Mouse (Mus musculus) kidney, postnatal 25 days (tissue): Measurements from ENCODE around the gene Btrc.
"Not testable (repeated sequence)": the region's sequence is repeated elsewhere in the genome, so short reads cannot be mapped to it uniquely, and the experiment has no call there.

Experiments
- DNase-seq, 2 experiments: peaks; one replicate each; pipeline ENCODE4 v3.0.0; 2021; ENCODE audit warnings: mixed read lengths in 2 of 2

Gene Btrc

GRCm38 (mm10) chr19:45363384-45363926 lies at the start of gene Btrc:
Gene Btrc (plus strand): TSS chr19:45363734.
- DNase-seq: peak; percentile 99 to 100

DNA sequence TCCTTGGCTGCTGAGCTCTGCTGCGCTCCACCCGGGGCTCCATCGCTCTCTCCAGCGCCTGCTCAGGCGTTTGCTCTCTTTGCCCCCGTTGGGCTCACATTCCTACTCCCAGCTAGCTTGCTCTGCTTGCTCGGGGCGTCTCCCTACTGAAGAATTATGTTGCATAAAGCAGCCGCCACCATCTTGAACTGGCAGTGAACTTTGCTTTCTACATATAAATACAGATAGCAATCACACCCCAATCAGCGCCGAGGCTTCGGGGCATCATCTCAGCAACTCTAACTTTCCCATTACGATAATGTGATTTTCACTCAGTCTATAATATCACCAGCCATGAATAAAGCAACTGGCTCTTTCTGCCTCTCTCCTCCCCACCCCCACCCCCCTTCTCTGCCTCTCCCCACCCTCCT lies 46.1 kb upstream of the Btrc start:
- no peak for DNase-seq

DNA sequence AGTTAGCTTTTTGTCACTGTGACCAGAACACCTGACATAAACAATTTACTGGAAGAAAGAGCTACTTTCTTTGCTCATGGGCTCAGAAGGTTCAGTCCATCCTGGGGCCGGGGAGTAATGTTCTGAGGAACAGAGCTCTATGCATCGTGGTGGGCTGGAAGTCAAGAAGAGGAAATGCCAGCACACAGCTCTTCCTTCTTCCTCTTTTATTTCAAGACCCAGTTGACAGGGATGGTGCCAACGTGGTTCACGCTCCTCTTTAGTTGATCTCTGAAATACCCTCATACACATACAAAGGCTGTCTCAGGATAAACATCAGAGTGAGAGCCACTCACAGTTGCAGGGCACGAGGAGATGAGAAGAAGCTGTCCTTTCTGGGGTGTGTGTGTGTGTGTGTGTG lies 42.5 kb upstream of the Btrc start:
- no peak for DNase-seq

- no peak for DNase-seq
Observed at GRCm38 (mm10) chr19:45329039-45329438, 34.5 kb upstream of the Btrc start.

GRCm38 (mm10) chr19:45329748-45330298 lies 33.7 kb upstream of the Btrc start:
- no peak for DNase-seq

- no peak for DNase-seq
Observed at GRCm38 (mm10) chr19:45336718-45337117, 26.8 kb upstream of the Btrc start.

GRCm38 (mm10) chr19:45338182-45338581 lies 25.4 kb upstream of the Btrc start:
- DNase-seq: no peak

GRCm38 (mm10) chr19:45343941-45344340 lies 19.6 kb upstream of the Btrc start:
- DNase-seq: no peak

DNA sequence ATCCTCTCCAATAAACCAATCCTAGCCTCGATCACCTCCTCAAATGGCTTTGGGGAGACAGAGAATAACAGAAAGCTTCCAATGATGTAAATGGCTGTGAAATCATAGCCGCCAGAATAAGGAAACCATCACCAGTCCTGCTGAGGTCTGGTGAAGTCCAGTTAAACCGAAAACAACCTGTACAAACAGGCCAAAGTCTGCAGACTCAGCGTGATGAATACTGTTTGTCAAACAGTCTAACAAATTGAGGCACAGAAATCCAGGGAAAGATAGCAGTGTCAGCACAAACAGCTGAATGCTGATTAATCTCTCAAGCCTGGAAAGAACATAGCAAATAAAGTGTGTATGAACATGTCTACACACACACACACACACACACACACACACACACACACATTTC lies 15.3 kb upstream of the Btrc start:
- DNase-seq: no peak

DNA sequence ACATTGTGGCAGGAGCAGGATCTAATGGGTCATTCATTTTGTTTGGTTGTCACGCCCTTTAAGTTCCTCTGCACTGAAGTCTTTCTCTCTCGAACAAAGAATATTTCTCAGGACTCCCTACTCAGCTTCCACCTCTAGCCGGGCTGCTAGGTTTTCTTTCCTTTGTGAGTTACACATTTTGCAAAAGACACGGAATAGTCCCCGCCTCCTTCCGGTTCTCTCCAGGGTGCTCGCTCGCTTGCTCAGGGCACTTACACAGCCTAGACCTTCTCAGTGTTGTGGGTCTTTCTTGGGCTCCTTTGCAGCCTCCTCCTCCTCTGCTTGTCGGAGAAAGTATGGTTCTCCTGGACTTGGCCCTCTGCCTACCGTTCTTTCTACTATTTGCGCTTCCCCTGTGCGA lies 13.1 kb upstream of the Btrc start:
- DNase-seq: no peak

GRCm38 (mm10) chr19:45352706-45353105 lies 10.8 kb upstream of the Btrc start:
- not testable (repeated sequence) for DNase-seq

DNA sequence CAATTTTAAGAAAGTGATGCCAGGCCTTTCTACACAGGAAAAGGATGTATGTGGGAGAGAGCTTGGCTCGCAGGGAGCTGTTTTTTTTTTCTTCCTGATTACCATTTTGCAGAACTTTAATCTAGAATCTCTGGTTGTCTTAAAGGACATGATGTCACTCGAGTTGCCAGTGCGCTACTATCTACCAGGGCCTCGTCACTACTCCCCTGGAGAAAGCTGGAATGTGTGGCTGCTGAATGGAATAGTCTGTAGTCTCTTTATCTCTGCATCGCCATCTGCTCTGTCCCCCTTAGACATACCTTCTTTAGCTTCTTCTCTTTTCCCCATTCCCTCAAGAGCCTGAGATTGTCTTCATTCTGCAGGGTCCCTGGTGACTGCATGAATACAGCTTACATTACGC lies 7.9 kb upstream of the Btrc start:
- no peak for DNase-seq

DNA sequence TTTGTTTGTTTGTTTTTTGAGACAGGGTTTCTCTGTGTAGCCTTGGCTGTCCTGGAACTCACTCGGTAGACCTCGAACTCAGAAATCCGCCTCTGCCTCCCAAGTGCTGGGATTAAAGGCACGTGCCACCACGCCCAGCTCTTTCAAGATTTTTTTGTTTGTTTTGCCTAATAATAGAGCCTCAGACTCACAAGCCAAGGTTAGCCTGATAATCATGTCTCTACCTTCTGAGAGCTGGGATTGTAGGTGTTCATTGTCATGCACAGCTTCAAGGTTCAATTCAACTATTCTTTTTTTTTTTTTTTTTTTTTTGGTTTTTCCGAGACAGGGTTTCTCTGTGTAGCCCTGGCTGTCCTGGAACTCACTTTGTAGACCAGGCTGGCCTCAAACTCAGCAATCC lies 6.7 kb upstream of the Btrc start:
- DNase-seq: not testable (repeated sequence)

- DNase-seq: no peak
Observed at GRCm38 (mm10) chr19:45360486-45360885, 3.0 kb upstream of the Btrc start.

GRCm38 (mm10) chr19:45363933-45364391 lies 428 bp downstream of the Btrc start:
- DNase-seq: no peak

DNA sequence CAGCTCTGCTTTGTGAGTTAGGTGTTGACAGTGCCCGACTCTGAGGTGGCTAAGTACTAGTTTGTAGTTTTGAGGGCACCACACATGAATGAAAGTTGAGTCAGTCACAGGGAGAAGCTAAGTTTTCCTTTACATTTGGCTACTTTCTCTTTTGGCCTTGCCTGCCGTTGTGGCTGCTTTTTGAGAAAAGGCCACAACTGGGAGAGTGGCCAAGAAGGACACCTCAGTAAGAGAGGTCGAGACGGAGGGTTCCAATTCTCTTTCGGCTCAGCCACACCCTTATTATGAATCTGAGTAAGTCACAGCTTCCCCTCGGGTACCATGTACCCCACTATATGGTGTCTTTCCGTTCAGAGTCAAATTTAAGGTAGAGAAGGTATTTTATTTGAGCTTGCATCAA lies 3.1 kb downstream of the Btrc start:
- no peak for DNase-seq

GRCm38 (mm10) chr19:45384815-45385214 lies 21.3 kb downstream of the Btrc start:
- not testable (repeated sequence) for DNase-seq

DNA sequence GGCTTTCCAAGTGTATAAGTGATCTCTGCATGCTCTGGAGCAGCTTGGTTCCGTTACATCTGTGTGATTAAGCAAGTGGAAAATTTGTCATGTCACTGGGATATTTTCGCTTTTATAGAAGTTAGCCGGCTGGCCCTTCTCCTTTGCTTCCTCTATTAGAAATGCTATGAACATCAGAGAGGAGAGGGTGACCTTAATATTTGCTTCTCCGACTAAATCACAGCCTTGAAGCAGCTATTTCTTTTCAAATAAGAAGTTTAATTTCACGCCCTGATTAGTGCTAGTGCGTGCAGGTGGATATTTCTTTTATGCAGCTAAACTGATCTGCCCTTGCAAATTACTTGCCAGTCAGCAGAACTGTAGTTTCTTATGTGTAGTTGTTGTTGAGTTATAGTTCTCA lies 25.0 kb downstream of the Btrc start:
- DNase-seq: no peak

- DNase-seq: no peak
Observed at GRCm38 (mm10) chr19:45394078-45394477, 30.5 kb downstream of the Btrc start.

DNA sequence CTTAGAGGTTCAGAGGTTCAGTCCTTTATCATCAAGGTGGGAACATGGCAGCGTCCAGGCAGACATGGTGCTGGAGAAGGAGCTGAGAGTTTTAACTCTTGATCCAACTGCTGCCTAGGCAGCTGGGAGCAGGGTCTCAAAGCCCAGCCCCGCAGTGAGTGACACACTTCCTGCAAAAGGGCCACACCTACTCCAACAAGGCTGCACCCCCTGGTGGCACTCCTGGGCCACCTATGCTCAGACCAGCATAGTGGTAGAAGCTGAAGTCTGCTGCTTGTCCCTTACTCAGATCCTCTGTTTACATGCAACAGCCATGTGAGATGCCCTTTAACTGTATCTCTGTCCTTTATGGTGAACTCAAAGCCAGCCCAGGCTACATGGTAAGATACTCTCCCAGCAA lies 47.5 kb downstream of the Btrc start:
- DNase-seq: no peak

- DNase-seq: peak; percentile 43 to 71
Observed at GRCm38 (mm10) chr19:45412694-45413093, 49.2 kb downstream of the Btrc start.

DNA sequence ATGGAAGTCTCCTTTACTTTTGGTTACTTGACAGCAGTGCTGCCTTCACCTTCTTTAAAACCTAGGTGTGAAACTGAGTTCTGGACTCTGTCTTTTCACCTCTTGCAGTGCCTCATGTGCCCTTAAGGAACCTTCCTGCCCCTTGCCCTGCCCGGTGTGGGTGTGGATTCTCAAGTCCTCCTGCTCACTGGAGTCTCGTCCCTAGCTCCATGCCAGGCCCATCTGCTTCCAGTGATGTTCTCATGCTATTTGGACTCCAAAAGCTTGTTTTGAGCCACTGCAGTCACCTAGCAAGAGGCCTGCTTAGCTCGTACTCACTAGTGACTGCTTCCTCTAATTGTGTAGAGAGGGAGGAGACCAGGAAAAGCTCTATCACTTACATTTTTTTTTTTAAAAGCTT lies 50.4 kb downstream of the Btrc start:
- peak; percentile 61 to 84 for DNase-seq

GRCm38 (mm10) chr19:45417601-45418000 lies 54.1 kb downstream of the Btrc start:
- no peak for DNase-seq

GRCm38 (mm10) chr19:45422276-45422675 lies 58.7 kb downstream of the Btrc start:
- DNase-seq: peak; percentile 34 to 68

GRCm38 (mm10) chr19:45428146-45428545 lies 64.6 kb downstream of the Btrc start:
- DNase-seq: no peak
